Mouse (Mus musculus) kidney, adult 11 months (tissue): ENCODE measurements at regions not wholly inside any gene's neighbourhood (a gene's known extent, or its start where the extent isn't known, plus 50 kb on each side); places are given as distances from the start of the nearest gene placed in this dataset.
"Not testable (repeated sequence)": the region's sequence is repeated elsewhere in the genome, so short reads cannot be mapped to it uniquely, and the experiment has no call there.

ENCODE experiments used
- DNase-seq: peaks from one replicate; pipeline ENCODE4 v3.0.0; 2022

DNA sequence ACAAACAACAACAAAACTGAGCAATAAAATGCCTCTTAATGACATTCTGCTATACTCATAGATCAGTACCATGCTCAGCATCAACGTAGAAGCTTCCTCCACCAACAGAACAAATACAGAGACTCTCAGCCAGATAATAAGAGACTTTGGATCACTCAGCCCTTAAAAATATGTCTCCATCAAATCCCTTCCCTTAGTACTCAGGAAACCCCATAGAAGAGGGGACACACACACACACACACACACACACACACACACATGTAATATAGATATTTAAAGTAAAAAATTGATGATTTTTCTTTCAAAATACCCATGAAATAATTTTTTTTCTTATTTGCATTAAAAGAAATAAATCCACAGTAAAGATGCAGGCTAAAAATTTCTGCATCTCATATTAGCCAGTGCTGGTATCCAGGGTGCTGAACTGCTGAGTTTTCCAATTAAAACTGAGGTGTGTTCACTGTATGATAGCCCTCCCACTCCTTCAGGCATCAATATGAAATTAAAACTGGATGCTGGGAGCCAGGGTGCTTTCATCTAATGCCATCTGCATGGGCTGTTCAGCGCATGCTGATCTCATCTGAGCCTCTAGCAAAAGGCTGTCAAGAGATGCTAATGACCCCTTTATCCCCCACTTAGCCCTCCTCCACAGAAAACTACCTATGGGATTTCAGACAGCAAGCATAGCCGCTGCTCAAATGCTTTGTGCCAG lies 321.0 kb downstream of the Tm4sf1 start:
- DNase-seq, result no peak

DNA sequence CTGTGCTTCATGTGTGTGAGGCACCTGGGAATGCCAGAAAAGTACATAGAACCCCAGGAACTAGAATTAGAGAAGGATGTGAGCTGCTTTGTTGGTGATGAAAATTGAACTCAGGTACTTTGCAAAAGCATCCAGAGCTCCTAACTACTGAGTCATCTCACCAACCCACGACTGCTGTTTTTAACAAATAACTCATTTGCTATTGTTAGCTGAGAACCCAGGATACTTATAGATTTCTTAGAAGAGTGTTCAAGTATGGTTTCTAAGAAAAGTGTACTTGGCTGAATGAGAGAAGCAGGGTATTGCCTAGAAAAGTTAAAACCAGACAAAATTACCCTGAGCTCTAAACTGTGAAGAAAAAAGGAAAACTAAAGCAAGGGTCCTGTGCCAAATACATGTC lies 335.8 kb downstream of the Tm4sf1 start:
- no peak for DNase-seq

DNA sequence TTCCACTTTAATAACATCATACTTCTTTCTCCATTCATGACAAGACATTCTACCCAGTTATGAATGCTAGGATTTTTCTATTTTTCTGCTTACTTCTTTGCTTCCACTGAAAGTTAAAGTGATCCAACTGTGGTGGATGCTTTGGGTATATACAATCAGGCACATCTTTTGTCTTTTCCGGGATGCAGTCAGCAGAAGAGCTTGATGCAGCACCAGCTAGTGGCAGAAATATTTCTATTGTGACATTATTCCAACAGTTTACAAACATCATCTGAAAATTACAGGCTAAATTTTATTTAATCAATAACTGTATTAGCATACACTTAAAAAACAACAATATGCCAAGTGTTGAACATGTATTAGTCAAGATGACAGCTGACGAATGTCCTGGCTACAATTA lies 336.3 kb downstream of the Tm4sf1 start:
- DNase-seq, result no peak

DNA sequence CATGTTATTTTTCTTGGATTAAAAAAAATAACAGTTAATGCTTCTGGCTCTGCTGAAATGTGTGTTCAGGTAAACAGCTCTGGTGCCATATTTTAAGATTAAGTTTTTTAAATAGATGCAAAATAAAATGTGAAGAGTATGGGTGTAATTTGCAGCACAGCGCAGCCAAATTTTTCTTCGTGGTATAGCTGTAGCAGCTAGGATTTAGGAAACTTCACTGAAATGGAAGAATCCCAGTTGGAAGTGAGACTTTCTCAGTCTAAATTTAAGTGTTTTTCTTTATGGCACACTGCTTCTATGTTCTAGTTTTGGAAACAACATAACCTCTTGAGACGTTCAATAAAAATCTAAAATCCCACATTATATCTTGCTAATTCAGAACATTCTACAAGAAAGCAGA lies 337.6 kb downstream of the Tm4sf1 start:
- DNase-seq, result no peak

DNA sequence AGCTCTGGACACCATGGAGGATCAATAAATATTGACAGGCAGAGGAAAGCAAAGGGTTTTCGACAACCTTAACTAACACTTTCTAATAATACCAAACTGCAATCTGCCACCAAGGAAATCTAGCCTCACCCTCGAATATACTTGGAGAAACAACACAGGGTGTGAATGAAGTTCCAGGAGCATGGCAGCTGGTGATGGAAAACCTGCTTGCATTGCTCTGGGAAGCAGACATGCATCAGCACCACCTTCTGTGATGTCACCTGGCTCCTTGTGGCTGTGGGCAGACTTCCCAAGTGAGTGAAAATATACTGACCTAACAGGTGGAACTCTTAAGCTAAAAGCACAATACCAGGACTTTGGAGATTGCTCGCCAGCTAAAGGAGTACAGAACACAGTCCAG lies 338.5 kb downstream of the Tm4sf1 start:
- DNase-seq, result no peak

DNA sequence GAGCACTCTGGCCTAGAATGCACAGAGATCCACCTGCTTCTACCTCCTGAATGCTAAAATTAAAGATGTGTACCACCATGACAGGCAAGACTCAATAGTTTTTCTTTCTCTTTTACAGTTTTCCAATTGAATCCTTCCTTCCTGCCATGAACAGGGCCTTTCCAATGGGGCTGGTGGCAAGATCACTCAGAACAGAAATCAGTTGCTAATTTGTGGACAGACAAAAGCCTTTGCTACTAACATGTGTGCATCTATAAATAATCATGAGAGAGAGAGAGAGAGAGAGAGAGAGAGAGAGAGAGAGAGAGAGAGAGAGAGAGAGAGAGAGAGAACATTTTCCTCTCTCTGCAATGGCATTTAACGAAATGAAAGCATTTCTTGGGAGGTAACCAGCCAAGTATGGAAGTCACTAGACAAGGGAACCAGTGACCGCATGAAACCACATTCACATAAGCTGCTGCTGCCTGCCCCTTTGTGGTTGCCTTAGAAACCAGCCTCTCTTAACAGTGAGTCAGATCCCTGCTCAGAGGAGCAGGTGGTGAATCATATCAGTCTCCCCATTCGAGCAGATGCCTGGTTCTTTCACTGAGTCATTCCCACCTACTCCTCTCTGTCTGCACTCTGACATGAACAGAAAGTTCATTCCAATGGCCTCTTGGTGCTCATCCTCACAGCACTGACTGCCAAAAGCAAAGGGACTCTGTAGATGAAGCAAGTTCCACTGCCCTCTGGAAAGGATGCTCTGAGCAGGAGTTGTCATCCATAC lies 339.4 kb downstream of the Tm4sf1 start:
- DNase-seq, result no peak

DNA sequence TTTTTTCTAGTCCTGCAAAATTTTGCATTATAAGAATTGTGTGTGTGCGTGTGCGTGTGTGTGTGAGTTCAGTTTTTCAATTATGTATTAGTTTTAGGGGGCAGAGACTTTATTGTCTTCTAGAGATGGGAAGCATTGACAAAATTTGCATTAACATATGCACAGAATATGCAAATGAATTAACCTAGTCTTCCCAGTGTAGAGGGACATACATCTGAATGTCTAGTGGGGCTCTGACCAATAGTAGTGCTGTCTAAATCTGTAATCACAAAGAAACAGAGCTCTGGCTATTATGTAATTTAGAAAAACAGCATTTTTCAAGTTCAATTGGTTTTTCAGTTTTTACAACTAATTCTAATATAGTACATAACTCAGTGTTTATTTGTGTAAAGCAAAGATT lies 344.8 kb downstream of the Tm4sf1 start:
- no peak for DNase-seq

DNA sequence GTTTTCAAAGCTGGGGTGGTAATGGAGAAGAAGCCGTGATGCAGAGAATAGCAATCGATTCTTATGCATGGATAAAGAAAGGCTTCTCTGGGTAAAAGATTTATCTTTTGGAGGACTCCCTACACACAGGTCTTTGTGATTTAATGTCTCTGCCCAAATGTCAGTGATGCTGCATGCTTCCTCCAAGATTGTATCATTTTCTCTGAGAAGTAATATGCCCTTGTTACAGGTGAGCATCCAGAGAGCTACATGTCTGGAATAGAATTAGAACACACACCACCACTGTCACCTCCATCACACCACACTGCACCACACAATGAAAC lies 346.0 kb downstream of the Tm4sf1 start:
- DNase-seq, result no peak

DNA sequence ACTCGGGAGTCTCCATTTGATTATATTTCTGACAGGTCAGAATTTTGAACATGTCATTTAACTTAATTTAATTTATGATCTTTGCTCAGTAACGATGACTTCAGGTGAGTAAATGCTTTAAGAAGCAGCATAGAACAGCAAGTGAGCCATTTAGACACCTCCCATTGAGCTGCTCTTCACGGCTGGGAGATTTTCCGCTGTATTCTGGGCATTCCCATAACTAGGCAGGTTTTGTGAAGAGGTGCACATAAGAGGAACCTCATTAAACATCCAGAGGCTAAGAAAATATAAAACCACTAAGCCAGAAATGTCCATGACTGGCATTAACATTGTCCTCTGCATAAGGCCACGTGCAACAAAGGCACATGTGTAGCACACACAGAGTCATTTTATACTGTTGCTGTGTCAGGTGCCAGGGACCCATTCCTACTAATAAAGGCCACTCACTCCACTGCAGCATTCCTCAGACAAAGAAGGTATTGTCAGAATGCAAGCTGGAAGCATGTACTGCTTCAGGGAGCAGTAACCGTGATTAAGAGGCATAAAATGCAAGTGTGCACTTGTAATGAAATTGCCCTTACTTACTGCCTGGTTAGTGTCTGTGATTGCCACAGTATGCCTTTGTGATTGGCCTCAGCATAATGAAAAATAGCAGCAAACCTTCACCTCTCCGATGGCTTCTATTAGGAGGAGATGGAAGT lies 346.5 kb downstream of the Tm4sf1 start:
- DNase-seq, result peak; percentile 59

DNA sequence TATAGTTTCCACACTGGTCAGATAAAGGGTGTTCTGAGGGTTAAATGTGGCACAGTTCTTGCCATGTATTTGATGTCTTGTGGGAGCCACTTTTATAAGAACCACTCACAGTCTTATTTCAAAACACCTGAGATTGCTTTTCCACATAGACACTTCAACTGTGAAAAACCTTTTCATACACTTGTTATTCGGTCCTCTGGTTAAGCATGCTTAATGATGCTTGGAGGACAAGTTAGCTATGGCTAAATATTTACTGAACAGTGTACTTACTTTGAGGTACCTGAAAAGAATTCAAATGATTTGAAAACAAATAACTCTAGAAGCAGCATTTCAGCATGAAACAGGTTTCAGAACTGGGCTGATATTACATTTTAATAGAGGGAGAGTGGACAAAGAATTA lies 359.2 kb downstream of the Tm4sf1 start:
- not testable (repeated sequence) for DNase-seq

DNA sequence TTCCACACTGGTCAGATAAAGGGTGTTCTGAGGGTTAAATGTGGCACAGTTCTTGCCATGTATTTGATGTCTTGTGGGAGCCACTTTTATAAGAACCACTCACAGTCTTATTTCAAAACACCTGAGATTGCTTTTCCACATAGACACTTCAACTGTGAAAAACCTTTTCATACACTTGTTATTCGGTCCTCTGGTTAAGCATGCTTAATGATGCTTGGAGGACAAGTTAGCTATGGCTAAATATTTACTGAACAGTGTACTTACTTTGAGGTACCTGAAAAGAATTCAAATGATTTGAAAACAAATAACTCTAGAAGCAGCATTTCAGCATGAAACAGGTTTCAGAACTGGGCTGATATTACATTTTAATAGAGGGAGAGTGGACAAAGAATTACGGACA lies 372.8 kb downstream of the Tm4sf1 start:
- not testable (repeated sequence) for DNase-seq

DNA sequence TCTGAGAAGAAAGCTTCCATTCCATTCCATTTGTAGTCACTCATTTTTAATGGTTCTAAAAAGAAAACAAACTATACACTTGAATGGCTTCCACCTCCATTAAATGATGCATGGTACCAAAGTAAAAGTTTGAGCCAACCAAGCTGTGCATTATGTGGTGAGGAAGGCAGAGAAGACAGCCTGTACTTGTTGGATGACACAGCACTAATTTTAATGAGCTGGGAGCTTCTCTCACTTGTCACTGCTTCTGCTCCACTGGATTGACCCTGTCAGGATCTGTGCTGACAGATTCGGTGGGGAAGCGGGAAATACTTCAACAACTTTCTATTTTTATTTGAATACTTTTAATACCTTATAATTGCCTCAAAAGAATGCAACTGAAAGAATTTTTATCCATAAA lies 403.3 kb downstream of the Tm4sf1 start:
- DNase-seq, result no peak

DNA sequence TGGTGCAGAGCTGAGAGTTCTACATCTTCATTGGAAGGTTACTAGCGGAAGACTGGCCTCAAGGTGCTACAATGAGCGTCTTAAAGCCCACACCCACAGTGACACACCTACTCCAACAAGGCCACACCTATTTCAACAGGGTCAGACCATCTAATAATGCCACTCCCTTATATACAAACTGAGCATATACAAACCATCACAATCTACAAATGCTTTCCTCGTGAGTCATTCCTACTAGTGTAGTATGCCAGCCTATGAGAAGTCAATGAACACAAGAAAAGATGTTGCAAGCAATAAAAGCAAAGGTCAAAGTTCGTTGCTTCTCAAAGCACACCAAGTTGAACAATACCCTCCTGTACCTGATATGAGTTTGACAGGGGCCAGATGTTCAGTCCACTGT lies 424.7 kb downstream of the Tm4sf1 start:
- no peak for DNase-seq

DNA sequence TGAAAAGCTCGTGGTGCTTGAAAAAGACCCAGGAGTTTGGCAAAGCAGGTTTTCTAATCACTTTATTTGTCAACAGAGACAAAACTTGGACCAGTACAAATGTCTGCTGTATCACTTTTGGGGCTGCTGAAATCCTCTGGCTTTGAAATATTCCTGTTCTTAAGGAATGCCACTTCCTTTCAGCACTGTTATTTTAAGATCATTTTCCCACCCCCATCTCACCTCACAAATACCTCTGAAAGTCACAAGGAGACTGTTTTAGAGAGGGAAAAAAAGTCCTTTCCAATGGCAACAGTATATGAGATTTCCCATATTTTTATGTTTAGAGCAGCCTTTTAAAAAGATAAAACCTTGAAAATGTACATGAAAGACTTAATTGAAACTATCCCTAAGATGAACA lies 438.2 kb downstream of the Tm4sf1 start:
- DNase-seq, result no peak

DNA sequence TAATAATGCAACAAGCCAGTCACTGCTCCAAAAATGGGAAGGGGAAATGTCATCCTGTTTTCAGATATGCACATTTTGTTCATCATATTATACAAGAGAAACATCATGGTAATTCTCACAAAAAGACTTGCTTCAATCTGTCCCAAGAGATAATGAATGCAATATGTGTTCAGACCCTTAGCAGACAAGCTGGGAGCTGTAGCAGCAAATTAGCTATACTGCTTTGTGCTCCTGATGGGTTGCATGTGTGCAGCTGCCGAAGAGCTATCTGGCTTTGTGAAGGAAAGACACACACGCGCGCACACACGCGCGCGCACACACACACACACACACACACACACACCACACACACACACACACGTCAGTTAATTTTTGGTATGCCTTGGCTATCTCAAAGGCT lies 441.9 kb downstream of the Tm4sf1 start:
- DNase-seq, result no peak

DNA sequence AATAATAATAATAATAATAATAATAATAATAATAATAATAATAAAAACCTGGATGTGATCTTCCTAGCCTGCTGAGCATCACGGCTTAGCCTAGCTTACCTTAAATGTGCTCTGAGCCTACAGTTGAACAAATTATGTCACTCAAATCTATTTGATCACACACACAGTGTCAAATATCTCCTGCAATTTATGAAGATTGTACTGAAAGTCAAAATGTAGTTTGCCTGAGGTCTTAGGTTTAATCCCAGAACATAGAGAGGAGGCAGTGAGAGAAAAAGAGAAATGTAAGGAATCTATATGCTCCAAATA lies 456.4 kb downstream of the Tm4sf1 start:
- DNase-seq, result no peak

DNA sequence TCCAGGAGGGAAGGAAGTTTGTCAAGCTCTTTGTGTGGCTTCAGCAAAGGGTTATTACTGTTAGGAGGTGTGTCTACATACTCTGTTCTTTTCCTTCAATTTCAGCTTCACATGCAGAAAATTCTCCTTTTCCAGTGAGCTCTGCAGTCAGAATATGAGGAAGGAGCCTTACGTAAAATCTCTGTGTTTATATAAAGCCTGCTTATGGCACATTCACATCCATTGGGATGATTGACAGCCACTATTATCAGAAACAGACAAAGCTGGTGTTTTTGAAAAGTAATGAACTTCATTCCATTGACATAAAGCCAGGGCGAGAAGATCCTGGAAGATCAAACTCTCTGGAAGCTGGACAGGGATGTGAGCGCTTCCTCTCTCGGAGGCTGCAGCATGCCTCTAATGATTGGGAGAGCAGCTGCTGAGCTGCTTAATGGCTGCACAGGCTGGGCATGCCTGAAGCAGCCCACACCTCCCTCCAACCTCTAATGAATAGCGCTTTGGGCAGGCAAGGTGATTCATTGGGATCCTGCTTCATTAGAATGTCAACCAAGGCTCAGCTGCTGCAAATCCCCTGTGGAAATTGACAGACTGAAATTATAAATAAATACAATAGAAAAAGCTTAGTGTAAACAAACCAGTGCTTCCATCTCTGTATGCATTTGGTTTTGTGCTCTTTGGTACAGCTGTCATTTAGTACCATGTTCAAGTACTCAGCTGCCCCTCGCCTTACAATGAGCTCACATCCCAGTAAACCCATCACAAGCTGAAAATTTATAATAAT lies 456.9 kb downstream of the Tm4sf1 start:
- DNase-seq, result no peak

DNA sequence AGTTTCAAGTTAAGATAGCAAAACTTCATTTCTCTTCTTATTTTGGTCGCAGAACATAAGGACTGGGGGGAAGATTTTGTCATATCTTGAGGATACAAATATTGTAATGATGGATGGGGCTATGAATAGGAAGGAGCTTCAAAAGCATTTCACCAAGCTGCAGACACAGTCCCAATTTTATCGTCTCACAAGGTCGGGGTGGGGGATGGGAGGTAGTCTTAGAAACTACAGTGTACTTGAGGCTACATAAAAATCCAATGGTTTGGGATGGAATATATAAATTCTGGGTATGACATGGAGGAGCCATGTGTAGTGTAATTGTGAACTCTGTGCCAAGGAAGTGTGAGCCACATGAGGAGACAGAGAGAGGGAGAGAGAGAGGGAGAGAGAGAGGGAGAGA lies 464.6 kb downstream of the Tm4sf1 start:
- DNase-seq, result no peak

DNA sequence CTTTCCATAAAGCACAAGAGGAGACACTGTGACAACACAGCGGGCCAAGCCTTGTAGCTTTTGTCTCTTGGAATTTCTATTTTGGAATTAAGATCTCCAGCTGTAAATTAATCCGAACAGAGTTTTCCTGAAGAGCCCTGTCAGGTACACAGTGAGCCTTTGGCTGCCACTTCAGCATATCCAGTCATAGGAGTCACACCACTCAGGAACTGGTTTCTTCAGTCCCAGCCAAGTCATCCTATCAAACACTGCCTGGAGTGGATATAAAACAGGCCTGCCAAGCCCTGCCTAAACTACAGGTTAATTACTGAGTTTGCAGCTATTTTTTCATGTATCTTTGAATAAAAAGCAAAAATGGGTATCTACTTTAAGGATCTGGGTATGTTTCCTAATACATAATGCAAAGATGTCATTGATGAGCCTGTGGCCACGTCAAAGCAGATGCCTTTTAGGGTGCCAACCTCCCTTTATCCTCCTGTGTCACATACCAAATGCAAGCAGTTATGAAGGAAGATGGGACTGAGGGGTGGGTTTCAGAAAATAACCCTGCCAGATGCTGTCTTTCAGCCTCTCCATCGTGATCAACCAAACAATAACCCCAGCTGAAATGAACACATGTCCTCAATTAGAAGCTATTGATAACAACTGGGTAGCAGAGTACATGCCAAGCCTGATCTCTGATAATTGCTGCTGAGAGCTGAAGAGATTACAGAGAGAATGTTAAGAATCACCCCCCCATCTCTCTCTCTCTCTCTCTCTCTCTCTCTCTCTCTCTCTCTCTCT lies 471.3 kb downstream of the Tm4sf1 start:
- no peak for DNase-seq

DNA sequence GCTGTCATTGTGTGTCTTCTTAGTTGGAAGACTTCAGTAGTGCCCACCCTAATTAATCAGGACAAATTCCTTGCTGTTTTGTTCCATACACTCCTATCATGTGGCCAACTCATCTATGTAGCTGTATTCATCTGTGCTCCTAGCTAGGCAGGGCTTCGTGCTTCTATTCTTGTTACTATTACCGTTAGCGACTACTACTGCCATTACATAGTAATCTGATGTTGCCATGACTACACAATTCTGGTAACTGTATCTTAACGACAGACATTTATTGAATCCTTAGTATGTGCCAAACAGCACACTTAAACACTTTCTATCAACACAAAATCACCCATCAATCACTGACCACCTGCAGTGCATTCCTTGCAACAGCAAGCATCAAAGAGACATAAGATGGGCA lies 477.6 kb downstream of the Tm4sf1 start:
- DNase-seq, result no peak

DNA sequence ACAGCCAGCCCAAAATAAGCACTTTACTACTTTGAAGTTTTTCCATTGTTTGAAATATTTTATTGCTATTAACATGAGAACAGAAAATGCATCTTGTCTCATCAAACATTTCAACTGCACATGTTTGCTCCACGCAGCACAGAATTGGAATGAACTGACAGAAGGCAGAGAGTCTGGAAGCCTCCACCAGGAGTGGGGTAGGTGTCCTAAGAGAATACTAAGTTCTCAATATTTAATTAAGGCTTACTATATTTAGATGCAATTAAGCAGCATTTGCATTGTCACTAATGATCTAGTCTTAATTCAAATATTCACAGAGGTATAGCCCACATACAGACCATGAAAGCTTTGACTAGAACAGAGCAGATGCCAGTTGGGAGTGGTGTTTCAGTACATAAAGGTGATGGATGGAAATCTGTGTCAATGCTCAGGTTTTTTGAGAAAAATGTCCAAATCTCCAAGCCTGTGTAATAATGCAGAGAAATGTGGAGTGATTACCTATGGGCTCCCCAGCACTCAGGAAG lies 491.2 kb downstream of the Tm4sf1 start:
- DNase-seq, result no peak

DNA sequence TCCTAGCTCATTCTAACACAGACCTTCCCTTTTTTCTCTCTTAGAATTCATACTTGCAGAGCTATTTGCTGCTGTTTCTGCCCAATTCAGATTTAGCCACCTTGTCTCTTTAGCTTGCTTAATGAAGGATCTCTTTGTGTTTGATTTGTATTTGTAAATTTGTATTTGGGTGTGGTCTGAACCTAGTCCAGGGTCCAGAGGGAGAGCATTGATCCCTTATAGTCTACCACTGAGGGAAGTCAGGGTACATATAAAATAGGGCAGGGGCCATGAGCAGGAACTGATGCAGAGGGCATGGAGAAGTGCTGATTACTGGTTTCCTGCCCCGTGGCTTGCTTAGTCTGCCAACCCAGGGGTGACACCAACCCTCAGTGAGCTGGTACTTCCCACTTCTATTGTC lies 508.7 kb downstream of the Tm4sf1 start:
- no peak for DNase-seq

DNA sequence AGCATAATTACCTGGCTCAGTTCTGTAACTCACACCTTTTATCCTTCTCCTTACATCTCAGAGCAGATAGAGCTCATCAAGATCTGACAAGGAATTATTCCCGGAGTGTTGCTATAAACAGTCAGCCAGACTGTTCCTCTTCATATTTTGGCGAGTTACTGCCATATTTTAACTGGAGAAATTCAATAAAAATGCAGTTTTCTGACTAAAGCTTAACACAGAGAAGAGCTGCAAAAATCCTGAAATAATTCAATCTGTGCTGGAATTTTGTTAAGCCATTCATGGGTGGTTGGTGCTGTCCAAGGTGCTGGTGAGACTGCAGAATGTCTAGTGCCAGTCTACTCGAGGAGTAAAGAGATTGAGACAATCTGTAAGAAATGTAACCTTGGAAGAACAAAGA lies 512.6 kb downstream of the Tm4sf1 start:
- DNase-seq, result no peak
